Mouse (Mus musculus) heart, embryonic 11.5 days (tissue): Measurements from ENCODE around the gene Txndc16. TPM values are rescaled to one million over a fixed set of nuclear protein-coding genes. Genes with fewer than 3 reads are reported as not detected.
A peak's percentile ranks its signal among the peaks of the same experiment; 100 is the strongest.

Experiments
- ATAC-seq: fragments of 200-750 bp; cut with Nextera tagmentation; replicated peaks from 2 replicates; pipeline ENCODE4 v1.8.0; 2017; ENCODE audit warnings: moderate library complexity; ENCODE audit not compliant: insufficient number of reproducible peaks, low FRiP score, low TSS enrichment
- H3K27ac ChIP-seq: fragments of 300-500 bp; sonication (generic); 2 replicates; pipeline ENCODE4 v1.5.1; 2014; ENCODE audit warnings: mild to moderate bottlenecking, low read depth, low read length
- H3K27me3 ChIP-seq: fragments of 300-500 bp; sonication (generic); 2 replicates; pipeline ENCODE4 v1.6.1; 2014; ENCODE audit warnings: mild to moderate bottlenecking, low read length, mixed read lengths; ENCODE audit not compliant: control insufficient read depth, insufficient read depth
- H3K36me3 ChIP-seq: fragments of 300-500 bp; sonication (generic); 2 replicates; pipeline ENCODE4 v1.6.1; 2014; ENCODE audit warnings: mild to moderate bottlenecking, low read length, moderate library complexity, mixed read lengths; ENCODE audit not compliant: control insufficient read depth, insufficient read depth
- H3K4me1 ChIP-seq: fragments of 300-500 bp; sonication (generic); 2 replicates; pipeline ENCODE4 v1.6.1; 2014; ENCODE audit warnings: low read length; ENCODE audit not compliant: control insufficient read depth, insufficient read depth
- H3K4me2 ChIP-seq: fragments of 300-500 bp; sonication (generic); 2 replicates; pipeline ENCODE4 v1.6.1; 2014; ENCODE audit warnings: mild to moderate bottlenecking, moderate library complexity
- H3K4me3 ChIP-seq: fragments of 300-500 bp; sonication (generic); 2 replicates; pipeline ENCODE4 v1.5.1; 2014; ENCODE audit warnings: low read depth, low read length
- H3K9ac ChIP-seq: fragments of 300-500 bp; sonication (generic); 2 replicates; pipeline ENCODE4 v1.6.1; 2014; ENCODE audit warnings: mild to moderate bottlenecking, low read depth, low read length, moderate library complexity
- H3K9me3 ChIP-seq: fragments of 300-500 bp; sonication (generic); replicated peaks from 2 replicates; pipeline ENCODE4 v1.6.1; 2016; ENCODE audit warnings: low read length; ENCODE audit not compliant: control insufficient read depth
- WGBS: fragments of 180-500 bp; shearing (Covaris S2); extraction: QIAGEN DNeasy Blood & Tissue Kit; methylation state at CpG from one replicate; pipeline ENCODE4 v1.1.7; 2014; ENCODE audit not compliant: insufficient replicate concordance; 5-methylcytosine and 5-hydroxymethylcytosine counted together
- polyA plus RNA-seq: library from polyadenylated mRNA; unstranded; fragments of >200 nt; fragmentation: Nextera tagmentation; extraction: Ambion mirVana; gene quantifications from 2 replicates; pipeline ENCODE4 v1.2.1, GENCODE M21; 2014

Gene Txndc16
- polyA plus RNA-seq, 1 experiment from 2014 or later: 13.2 TPM

- H3K9me3 ChIP-seq: no peaks in the 10 kb centered on the region
- no peak overlapping the region for H3K4me2 ChIP-seq
- H3K36me3 ChIP-seq: no peaks in the 10 kb centered on the region
- no peaks in the 10 kb centered on the region for H3K27me3 ChIP-seq
- WGBS: 65% methylated on average over 14 of the region's 14 CpGs
- no peak overlapping the region for H3K27ac ChIP-seq
- H3K4me3 ChIP-seq: no peak overlapping the region
- peaks cover 6% of the 10 kb centered on the region; the same call in 1 of the 2 replicates for H3K4me1 ChIP-seq
- ATAC-seq: peak; percentile 52; the same call in 1 of the 2 replicates
- H3K9ac ChIP-seq: no peak overlapping the region
Observed at GRCm38 (mm10) chr14:45175012-45175740, 45.0 kb downstream of the Txndc16 start.

- no peaks in the 10 kb centered on the region for H3K27me3 ChIP-seq
- WGBS: 83% methylated on average over 5 of the region's 5 CpGs
- ATAC-seq: no peak
- H3K27ac ChIP-seq: no peak overlapping the region
- H3K9ac ChIP-seq: no peak overlapping the region
- no peaks in the 10 kb centered on the region for H3K9me3 ChIP-seq
- H3K4me3 ChIP-seq: no peak overlapping the region
- peaks cover 6% of the 10 kb centered on the region; the same call in 1 of the 2 replicates for H3K4me1 ChIP-seq
- no peaks in the 10 kb centered on the region for H3K36me3 ChIP-seq
- H3K4me2 ChIP-seq: no peak overlapping the region
Observed at GRCm38 (mm10) chr14:45172260-45172659, 47.9 kb downstream of the Txndc16 start.

GRCm38 (mm10) chr14:45167366-45167765 lies 52.8 kb downstream of the Txndc16 start:
- H3K27ac ChIP-seq: no peak overlapping the region
- 72% methylated on average over 8 of the region's 8 CpGs for WGBS

GRCm38 (mm10) chr14:45155511-45156173 lies 64.5 kb downstream of the Txndc16 start:
- Histone ChIP-seq H3K4me3 (no peak overlapping the region), H3K4me1 (no peaks in the 10 kb centered on the region), H3K27me3 (no peaks in the 10 kb centered on the region), H3K9ac (no peak overlapping the region), H3K9me3 (no peaks in the 10 kb centered on the region), H3K4me2 (no peak overlapping the region), H3K36me3 (no peaks in the 10 kb centered on the region), H3K27ac (no peak overlapping the region)
- 64% methylated on average over 4 of the region's 4 CpGs for WGBS
- ATAC-seq: no peak

More at GRCm38 (mm10) chr14:45167366-45167765, 52.8 kb downstream of the Txndc16 start:
- H3K27me3 ChIP-seq: no peaks in the 10 kb centered on the region
- no peak overlapping the region for H3K9ac ChIP-seq
- no peak overlapping the region for H3K4me2 ChIP-seq
- H3K36me3 ChIP-seq: no peaks in the 10 kb centered on the region
- H3K9me3 ChIP-seq: no peaks in the 10 kb centered on the region
- H3K4me1 ChIP-seq: no peaks in the 10 kb centered on the region
- no peak for ATAC-seq
- H3K4me3 ChIP-seq: no peak overlapping the region

- no peaks in the 10 kb centered on the region for H3K9me3 ChIP-seq
Observed at GRCm38 (mm10) chr14:45153258-45153657, 66.9 kb downstream of the Txndc16 start.

GRCm38 (mm10) chr14:45142511-45142910 lies 77.6 kb downstream of the Txndc16 start:
- H3K9me3 ChIP-seq: no peaks in the 10 kb centered on the region
- no peak overlapping the region for H3K9ac ChIP-seq
- H3K36me3 ChIP-seq: no peaks in the 10 kb centered on the region
- no peak for ATAC-seq
- 47% methylated on average over 4 of the region's 4 CpGs for WGBS
- H3K4me1 ChIP-seq: 0 out of 2 replicates have a peak, but pooled peaks cover 2% of the 10 kb centered on the region
- H3K27ac ChIP-seq: no peak overlapping the region
- no peak overlapping the region for H3K4me3 ChIP-seq
- no peaks in the 10 kb centered on the region for H3K27me3 ChIP-seq
- H3K4me2 ChIP-seq: no peak overlapping the region

More at GRCm38 (mm10) chr14:45153258-45153657, 66.9 kb downstream of the Txndc16 start:
- whole genome bisulfite sequencing: 72% methylated on average over 2 of the region's 2 CpGs
- Histone ChIP-seq H3K4me3 (no peak overlapping the region), H3K36me3 (no peaks in the 10 kb centered on the region), H3K27me3 (no peaks in the 10 kb centered on the region), H3K4me2 (no peak overlapping the region), H3K9ac (no peak overlapping the region), H3K4me1 (no peaks in the 10 kb centered on the region), H3K27ac (no peak overlapping the region)
- ATAC-seq: no peak

- H3K4me2 ChIP-seq: no peak overlapping the region
- H3K9ac ChIP-seq: no peak overlapping the region
- ATAC-seq: no peak
- H3K4me3 ChIP-seq: no peak overlapping the region
- no peak overlapping the region for H3K27ac ChIP-seq
- no peaks in the 10 kb centered on the region for H3K27me3 ChIP-seq
- WGBS: 69% methylated on average over 17 of the region's 17 CpGs
- H3K4me1 ChIP-seq: 0 out of 2 replicates have a peak, but pooled peaks cover 4% of the 10 kb centered on the region
- no peaks in the 10 kb centered on the region for H3K36me3 ChIP-seq
- no peaks in the 10 kb centered on the region for H3K9me3 ChIP-seq
Observed at GRCm38 (mm10) chr14:45140344-45141080, 79.6 kb downstream of the Txndc16 start.

- H3K4me2 ChIP-seq: no peak overlapping the region
- no peak overlapping the region for H3K9ac ChIP-seq
- 70% methylated on average over 2 of the region's 2 CpGs for WGBS
- H3K36me3 ChIP-seq: no peaks in the 10 kb centered on the region
- 0 out of 2 replicates have a peak, but pooled peaks cover 2% of the 10 kb centered on the region for H3K4me1 ChIP-seq
- no peak overlapping the region for H3K27ac ChIP-seq
- ATAC-seq: no peak
- H3K27me3 ChIP-seq: no peaks in the 10 kb centered on the region
- H3K4me3 ChIP-seq: no peak overlapping the region
- no peaks in the 10 kb centered on the region for H3K9me3 ChIP-seq
Observed at GRCm38 (mm10) chr14:45135961-45136360, 84.2 kb downstream of the Txndc16 start.
